Mouse (Mus musculus): ENCODE results near the gene Ubxn11.

The Ubxn11 gene

GRCm38 (mm10) chr4:134090521-134091224 lies 11.7 kb upstream of the Ubxn11 start:
- no peak for DNase-seq (ENCODE audit: low read depth)

GRCm38 (mm10) chr4:134091225-134091529 lies 11.2 kb upstream of the Ubxn11 start:
- no peak for DNase-seq (ENCODE audit: low read depth)

- DNase-seq (ENCODE audit: low read depth), result peak; percentile 50
Measured at GRCm38 (mm10) chr4:134092382-134093288, 9.7 kb upstream of the Ubxn11 start.

GRCm38 (mm10) chr4:134094004-134094564 lies 8.3 kb upstream of the Ubxn11 start:
- no peak for DNase-seq (ENCODE audit: low read depth)

GRCm38 (mm10) chr4:134094923-134095547 lies 7.3 kb upstream of the Ubxn11 start, which contains the start of gene Cd52:
TSS of gene Cd52 (minus strand) at chr4:134095082.
- no peak for DNase-seq (ENCODE audit: low read depth)

GRCm38 (mm10) chr4:134096120-134096519 lies 6.2 kb upstream of the Ubxn11 start:
- DNase-seq (ENCODE audit: low read depth), result no peak

GRCm38 (mm10) chr4:134097015-134097608 lies 5.3 kb upstream of the Ubxn11 start:
- DNase-seq (ENCODE audit: low read depth), result no peak

- no peak for DNase-seq (ENCODE audit: low read depth)
Measured at GRCm38 (mm10) chr4:134098628-134099027, 3.7 kb upstream of the Ubxn11 start.

- DNase-seq (ENCODE audit: low read depth), result no peak
Measured at GRCm38 (mm10) chr4:134100245-134100644, 2.1 kb upstream of the Ubxn11 start.

GRCm38 (mm10) chr4:134102742-134103119 lies 361 bp downstream of the Ubxn11 start:
- DNase-seq (ENCODE audit: low read depth), result peak; percentile 65

GRCm38 (mm10) chr4:134106105-134106504 lies 3.7 kb downstream of the Ubxn11 start:
- DNase-seq (ENCODE audit: low read depth), result peak; percentile 59

GRCm38 (mm10) chr4:134107730-134108129 lies 5.4 kb downstream of the Ubxn11 start:
- DNase-seq (ENCODE audit: low read depth), result no peak

GRCm38 (mm10) chr4:134108196-134108595 lies 5.8 kb downstream of the Ubxn11 start:
- no peak for DNase-seq (ENCODE audit: low read depth)

- no peak for DNase-seq (ENCODE audit: low read depth)
Measured at GRCm38 (mm10) chr4:134110653-134111052, 8.3 kb downstream of the Ubxn11 start.

- no peak for DNase-seq (ENCODE audit: low read depth)
Measured at GRCm38 (mm10) chr4:134112403-134112802, 10.0 kb downstream of the Ubxn11 start.

GRCm38 (mm10) chr4:134113356-134113994 lies 11.1 kb downstream of the Ubxn11 start:
- no peak for DNase-seq (ENCODE audit: low read depth)

- no peak for DNase-seq (ENCODE audit: low read depth)
Measured at GRCm38 (mm10) chr4:134114038-134114437, 11.7 kb downstream of the Ubxn11 start.

- no peak for DNase-seq (ENCODE audit: low read depth)
Measured at GRCm38 (mm10) chr4:134115215-134116144, 13.1 kb downstream of the Ubxn11 start.

GRCm38 (mm10) chr4:134116501-134116900 lies 14.1 kb downstream of the Ubxn11 start:
- DNase-seq (ENCODE audit: low read depth), result no peak

GRCm38 (mm10) chr4:134117012-134117411 lies 14.6 kb downstream of the Ubxn11 start:
- DNase-seq (ENCODE audit: low read depth), result no peak
